Mouse (Mus musculus) neutrophil, adult 5-6 weeks (primary cell): ENCODE data around the gene Gm340. TPM values are rescaled to one million over a fixed set of nuclear protein-coding genes. Genes with fewer than 3 reads are reported as not detected.

Experiments
- ATAC-seq: fragments of 151-379, 151-347 bp; 2 replicates; pipeline ENCODE4 v1.8.0; 2017; ENCODE audit warnings: mild to moderate bottlenecking, moderate TSS enrichment; ENCODE audit not compliant: insufficient number of reproducible peaks, poor library complexity, low FRiP score, severe bottlenecking; ENCODE audit errors: extremely low read depth
- total RNA-seq: library from RNA; stranded (forward); fragments of 200-1000 nt; gene quantifications from 2 replicates; pipeline ENCODE4 v1.2.3, GENCODE M21; 2017

Gm340 gene
- total RNA-seq, 1 experiment from 2014 or later, result 31.2 TPM

GRCm38 (mm10) chr19:41606208-41606987 is 24.2 kb downstream of the Gm340 start:
- no peak for ATAC-seq

GRCm38 (mm10) chr19:41611683-41612082 is 29.5 kb downstream of the Gm340 start:
- ATAC-seq, result no peak

GRCm38 (mm10) chr19:41613325-41614087 is 31.3 kb downstream of the Gm340 start:
- no peak for ATAC-seq

- peak; percentile 79 for ATAC-seq
Measured at GRCm38 (mm10) chr19:41615606-41616224, 33.5 kb downstream of the Gm340 start.

GRCm38 (mm10) chr19:41616274-41616673 is 34.1 kb downstream of the Gm340 start:
- no peak for ATAC-seq

GRCm38 (mm10) chr19:41617102-41617501 is 34.9 kb downstream of the Gm340 start:
- ATAC-seq, result no peak

GRCm38 (mm10) chr19:41618153-41618657 is 36.0 kb downstream of the Gm340 start:
- no peak for ATAC-seq

- ATAC-seq, result no peak
Measured at GRCm38 (mm10) chr19:41618771-41619385, 36.7 kb downstream of the Gm340 start.

GRCm38 (mm10) chr19:41620366-41621092 is 38.4 kb downstream of the Gm340 start:
- ATAC-seq, result no peak

GRCm38 (mm10) chr19:41628970-41629369 is 46.8 kb downstream of the Gm340 start:
- ATAC-seq, result no peak

- 0 out of 2 replicates have a peak, but pooled peaks have one; percentile 28 for ATAC-seq
Measured at GRCm38 (mm10) chr19:41629532-41629931, 47.4 kb downstream of the Gm340 start.

GRCm38 (mm10) chr19:41634099-41634498 is 51.9 kb downstream of the Gm340 start:
- 0 out of 2 replicates have a peak, but pooled peaks have one; percentile 21 for ATAC-seq

- ATAC-seq, result no peak
Measured at GRCm38 (mm10) chr19:41634999-41635398, 52.8 kb downstream of the Gm340 start.

Other genes starting within 250 kb of the Gm340 start
- gene Pik3ap1, start 197.3 kb upstream of the Gm340 start, total RNA-seq, result 103 and 110 TPM in 2 replicates
- gene Lcor, start 99.7 kb upstream of the Gm340 start, total RNA-seq, result 47.4 and 51.4 TPM in 2 replicates
- gene Slit1, start 161.3 kb downstream of the Gm340 start, total RNA-seq, result 0.37 TPM in 1 of 2 replicates, not detected in the other
- gene Arhgap19, start 219.7 kb downstream of the Gm340 start, total RNA-seq, result 2.7 and 3.2 TPM in 2 replicates
- 26.8 and 31.1 TPM in 2 replicates for gene Frat1, start 247.6 kb downstream of the Gm340 start, total RNA-seq